Mouse (Mus musculus): ENCODE data around the gene Ddi2. TPM values are rescaled to one million over a fixed set of nuclear protein-coding genes. Genes with fewer than 3 reads are reported as not detected.

Ddi2 gene
- polyA plus RNA-seq, 1 experiment from 2014 or later = 22.8 TPM

- H3K4me2 ChIP-seq = no peak overlapping the region
- WGBS = 86% methylated on average over 4 of the region's 4 CpGs
- peaks cover 26% of the 10 kb centered on the region for H3K36me3 ChIP-seq (replicated peaks)
These were observed 5.6 kb downstream of the Ddi2 start for GRCm38 (mm10) chr4:141717633-141718032.

GRCm38 (mm10) chr4:141715027-141715426, 8.2 kb downstream of the Ddi2 start:
- Histone ChIP-seq H3K9ac (no peak overlapping the region), H3K4me1 (no peaks in the 10 kb centered on the region), H3K27me3 (no peaks in the 10 kb centered on the region), H3K4me3 (replicated peaks) (no peak overlapping the region), H3K36me3 (replicated peaks) (peaks cover 43% of the 10 kb centered on the region), H3K27ac (no peak overlapping the region), H3K4me2 (no peak overlapping the region), H3K9me3 (no peaks in the 10 kb centered on the region)
- 78% methylated on average over 2 of the region's 2 CpGs for WGBS
- no peak for ATAC-seq (ENCODE audit: low FRiP score)

More at GRCm38 (mm10) chr4:141717633-141718032, 5.6 kb downstream of the Ddi2 start:
- no peak overlapping the region for H3K27ac ChIP-seq
- H3K4me1 ChIP-seq = peaks cover 19% of the 10 kb centered on the region
- H3K4me3 ChIP-seq (replicated peaks) = no peak overlapping the region
- H3K27me3 ChIP-seq = no peaks in the 10 kb centered on the region
- H3K9ac ChIP-seq = no peak overlapping the region
- no peaks in the 10 kb centered on the region for H3K9me3 ChIP-seq
- ATAC-seq (ENCODE audit: low FRiP score) = no peak

- 90% methylated on average over 5 of the region's 5 CpGs for WGBS
- no peak overlapping the region for H3K9ac ChIP-seq
- no peaks in the 10 kb centered on the region for H3K4me1 ChIP-seq
- no peak overlapping the region for H3K4me2 ChIP-seq
- H3K27me3 ChIP-seq = no peaks in the 10 kb centered on the region
- H3K27ac ChIP-seq = no peak overlapping the region
- peaks cover 54% of the 10 kb centered on the region for H3K36me3 ChIP-seq (replicated peaks)
- no peak overlapping the region for H3K4me3 ChIP-seq (replicated peaks)
- H3K9me3 ChIP-seq = no peaks in the 10 kb centered on the region
- ATAC-seq (ENCODE audit: low FRiP score) = no peak
These were observed 9.5 kb downstream of the Ddi2 start for GRCm38 (mm10) chr4:141713598-141714142.

DNA sequence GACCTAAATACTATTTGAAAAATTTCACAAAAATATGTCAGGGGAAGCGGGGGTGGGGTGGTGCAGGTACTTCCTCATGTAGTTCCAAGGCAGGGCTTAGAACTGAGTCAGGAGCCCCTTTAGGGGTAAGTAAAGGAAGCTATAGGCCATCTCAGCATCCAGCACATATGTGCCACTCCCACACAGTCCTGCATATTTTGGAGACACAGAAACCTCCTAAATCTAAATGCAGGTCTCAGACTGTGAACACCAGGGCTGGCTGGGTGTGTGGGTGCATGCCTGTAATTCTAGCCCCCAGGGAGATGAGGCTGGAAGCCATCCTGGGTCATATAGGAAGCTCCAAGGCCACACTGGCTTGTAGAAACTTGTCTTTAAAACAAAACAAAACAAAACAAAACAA, 12.0 kb downstream of the Ddi2 start:
- Histone ChIP-seq H3K4me1 (no peaks in the 10 kb centered on the region), H3K4me2 (no peak overlapping the region), H3K9me3 (no peaks in the 10 kb centered on the region), H3K9ac (no peak overlapping the region), H3K4me3 (replicated peaks) (no peak overlapping the region), H3K36me3 (replicated peaks) (peaks cover 68% of the 10 kb centered on the region), H3K27ac (no peak overlapping the region), H3K27me3 (no peaks in the 10 kb centered on the region)
- ATAC-seq (ENCODE audit: low FRiP score) = no peak
- WGBS = 95% methylated on average over 1 of the region's 1 CpGs

GRCm38 (mm10) chr4:141708971-141709370, 14.2 kb downstream of the Ddi2 start:
- 92% methylated on average over 2 of the region's 2 CpGs for WGBS
- Histone ChIP-seq H3K4me3 (replicated peaks) (no peak overlapping the region), H3K9ac (no peak overlapping the region), H3K36me3 (replicated peaks) (peaks cover 91% of the 10 kb centered on the region), H3K27me3 (no peaks in the 10 kb centered on the region), H3K4me1 (no peaks in the 10 kb centered on the region), H3K27ac (no peak overlapping the region), H3K4me2 (no peak overlapping the region), H3K9me3 (no peaks in the 10 kb centered on the region)
- no peak for ATAC-seq (ENCODE audit: low FRiP score)

GRCm38 (mm10) chr4:141708005-141708404, 15.2 kb downstream of the Ddi2 start:
- ATAC-seq (ENCODE audit: low FRiP score) = no peak
- WGBS = 96% methylated on average over 7 of the region's 7 CpGs
- Histone ChIP-seq H3K27me3 (no peaks in the 10 kb centered on the region), H3K9ac (no peak overlapping the region), H3K4me2 (no peak overlapping the region), H3K27ac (no peak overlapping the region), H3K36me3 (replicated peaks) (peaks cover 96% of the 10 kb centered on the region), H3K4me3 (replicated peaks) (no peak overlapping the region), H3K9me3 (no peaks in the 10 kb centered on the region), H3K4me1 (no peaks in the 10 kb centered on the region)

GRCm38 (mm10) chr4:141705331-141705730, 17.9 kb downstream of the Ddi2 start:
- peaks cover 94% of the 10 kb centered on the region for H3K36me3 ChIP-seq (replicated peaks)
- no peak for ATAC-seq (ENCODE audit: low FRiP score)
- 91% methylated on average over 4 of the region's 4 CpGs for WGBS

GRCm38 (mm10) chr4:141704625-141705024, 18.6 kb downstream of the Ddi2 start:
- WGBS = 89% methylated on average over 2 of the region's 2 CpGs
- Histone ChIP-seq H3K27ac (no peak overlapping the region), H3K9ac (no peak overlapping the region), H3K9me3 (no peaks in the 10 kb centered on the region), H3K4me1 (no peaks in the 10 kb centered on the region), H3K4me2 (no peak overlapping the region), H3K4me3 (replicated peaks) (no peak overlapping the region), H3K27me3 (no peaks in the 10 kb centered on the region), H3K36me3 (replicated peaks) (peaks cover 96% of the 10 kb centered on the region)
- ATAC-seq (ENCODE audit: low FRiP score) = no peak

More at GRCm38 (mm10) chr4:141705331-141705730, 17.9 kb downstream of the Ddi2 start:
- no peak overlapping the region for H3K4me3 ChIP-seq (replicated peaks)
- H3K4me2 ChIP-seq = no peak overlapping the region
- H3K9me3 ChIP-seq = no peaks in the 10 kb centered on the region
- H3K9ac ChIP-seq = no peak overlapping the region
- no peaks in the 10 kb centered on the region for H3K4me1 ChIP-seq
- no peaks in the 10 kb centered on the region for H3K27me3 ChIP-seq
- H3K27ac ChIP-seq = no peak overlapping the region

DNA sequence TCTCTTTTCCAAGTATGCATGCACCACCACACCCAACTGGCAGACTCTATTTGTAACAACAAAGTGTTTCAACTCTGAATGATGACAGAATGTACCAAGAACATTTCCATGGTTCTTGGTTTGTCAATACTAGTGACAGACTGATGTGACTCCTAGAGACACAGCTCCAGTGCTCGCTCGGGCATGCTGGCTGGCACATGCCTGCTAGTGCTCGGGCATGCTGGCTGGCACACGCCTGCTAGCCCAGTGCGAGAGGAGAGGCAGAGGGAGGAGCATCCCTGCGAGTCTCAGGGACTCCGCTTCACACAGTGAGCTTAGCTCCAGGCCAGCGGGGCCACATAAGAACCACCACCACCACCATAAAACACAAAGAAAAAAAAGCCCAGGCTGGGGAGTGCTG, 28.5 kb downstream of the Ddi2 start:
- Histone ChIP-seq H3K4me1 (no peaks in the 10 kb centered on the region), H3K27me3 (no peaks in the 10 kb centered on the region), H3K4me3 (replicated peaks) (no peak overlapping the region), H3K27ac (no peak overlapping the region), H3K36me3 (replicated peaks) (peaks cover 87% of the 10 kb centered on the region), H3K9ac (no peak overlapping the region), H3K9me3 (no peaks in the 10 kb centered on the region), H3K4me2 (no peak overlapping the region)
- WGBS = 91% methylated on average over 8 of the region's 8 CpGs
- ATAC-seq (ENCODE audit: low FRiP score) = no peak

GRCm38 (mm10) chr4:141688505-141688904, 34.7 kb downstream of the Ddi2 start:
- Histone ChIP-seq H3K4me2 (no peak overlapping the region), H3K4me3 (replicated peaks) (no peak overlapping the region), H3K9me3 (no peaks in the 10 kb centered on the region), H3K4me1 (no peaks in the 10 kb centered on the region), H3K36me3 (replicated peaks) (peaks cover 66% of the 10 kb centered on the region), H3K27ac (no peak overlapping the region), H3K27me3 (no peaks in the 10 kb centered on the region), H3K9ac (no peak overlapping the region)
- 96% methylated on average over 8 of the region's 8 CpGs for WGBS
- no peak for ATAC-seq (ENCODE audit: low FRiP score)

DNA sequence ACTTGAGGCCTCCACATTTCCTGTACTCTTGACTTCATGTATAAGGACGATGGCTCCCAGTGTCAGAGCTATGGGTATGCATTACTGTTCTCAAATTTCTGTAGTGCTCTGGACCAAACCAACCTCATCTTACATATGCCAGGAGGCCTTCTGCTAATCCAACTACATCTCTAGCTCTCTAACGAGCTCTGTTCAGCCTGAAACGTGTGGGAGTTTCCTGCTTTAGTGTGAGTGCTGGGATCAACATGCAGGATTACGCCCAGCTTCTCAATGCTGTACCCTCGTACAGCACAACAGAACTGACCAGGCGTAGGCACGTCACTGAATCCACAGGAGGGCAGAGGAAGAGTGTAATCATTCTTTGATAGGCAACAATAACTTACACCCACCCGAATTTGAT, 36.7 kb downstream of the Ddi2 start:
- H3K4me1 ChIP-seq = 0 out of 2 replicates have a peak, but pooled peaks cover 5% of the 10 kb centered on the region
- H3K4me2 ChIP-seq = no peak overlapping the region
- H3K4me3 ChIP-seq (replicated peaks) = no peak overlapping the region
- peaks cover 50% of the 10 kb centered on the region for H3K36me3 ChIP-seq (replicated peaks)
- no peak overlapping the region for H3K9ac ChIP-seq
- ATAC-seq (ENCODE audit: low FRiP score) = no peak
- no peaks in the 10 kb centered on the region for H3K9me3 ChIP-seq
- no peaks in the 10 kb centered on the region for H3K27me3 ChIP-seq
- no peak overlapping the region for H3K27ac ChIP-seq
- 69% methylated on average over 8 of the region's 8 CpGs for WGBS

DNA sequence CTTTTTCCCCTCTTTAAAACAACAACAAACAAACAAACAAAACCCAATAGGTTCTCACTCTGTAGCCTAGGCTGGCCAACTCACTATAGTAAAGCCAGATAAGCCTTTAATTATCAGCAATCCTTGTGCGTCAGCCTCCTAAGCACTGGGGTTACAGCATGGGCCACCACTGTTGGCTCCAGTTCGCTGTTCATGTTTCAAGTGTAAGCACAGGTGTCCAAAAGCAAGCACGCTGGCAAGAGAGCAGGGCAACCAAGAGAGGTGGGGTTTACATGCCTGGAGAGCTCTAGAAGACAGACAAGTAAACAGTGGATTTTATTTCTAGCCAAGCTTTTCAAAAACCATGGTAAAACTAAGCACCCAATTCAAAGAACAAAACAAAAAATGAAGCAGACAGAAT, 37.1 kb downstream of the Ddi2 start:
- no peak overlapping the region for H3K27ac ChIP-seq
- H3K27me3 ChIP-seq = no peaks in the 10 kb centered on the region
- H3K36me3 ChIP-seq (replicated peaks) = peaks cover 45% of the 10 kb centered on the region
- H3K9me3 ChIP-seq = no peaks in the 10 kb centered on the region
- 0 out of 2 replicates have a peak, but pooled peaks cover 5% of the 10 kb centered on the region for H3K4me1 ChIP-seq
- no peak for ATAC-seq (ENCODE audit: low FRiP score)
- no peak overlapping the region for H3K9ac ChIP-seq
- H3K4me2 ChIP-seq = no peak overlapping the region
- 88% methylated on average over 3 of the region's 3 CpGs for WGBS
- no peak overlapping the region for H3K4me3 ChIP-seq (replicated peaks)

DNA sequence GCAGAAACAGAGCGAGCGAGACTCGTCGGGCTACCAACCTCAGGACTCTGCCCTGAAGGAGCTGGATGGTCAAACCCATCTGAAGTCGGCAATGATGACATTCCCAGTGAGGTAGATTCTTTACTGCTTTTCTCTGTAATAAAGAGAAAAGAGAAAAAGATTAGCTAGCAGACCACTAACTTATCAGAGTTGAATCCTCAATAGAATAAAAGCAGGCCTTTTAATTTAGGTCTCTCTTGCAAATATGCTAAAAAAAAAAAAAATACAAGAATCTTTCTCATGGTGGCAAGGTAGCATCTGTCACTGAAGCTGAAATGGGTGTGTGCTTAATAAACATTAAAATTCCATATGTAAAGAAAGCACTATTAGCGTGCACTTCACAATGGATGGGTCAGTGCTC, 37.7 kb downstream of the Ddi2 start, which contains the start of gene Rsc1a1:
Rsc1a1 (minus strand) TSS at position 101 of the 400 bp plus-strand sequence.
- Histone ChIP-seq H3K9ac (no peak within 1 kb of the TSS), H3K36me3 (replicated peaks) (peaks cover 39% of the 10 kb centered on the region), H3K27ac (no peak within 1 kb of the TSS), H3K4me1 (0 out of 2 replicates have a peak, but pooled peaks cover 8% of the 10 kb centered on the region), H3K27me3 (no peaks in the 10 kb centered on the region), H3K4me3 (replicated peaks) (no peak within 1 kb of the TSS), H3K9me3 (no peaks in the 10 kb centered on the region), H3K4me2 (no peak within 1 kb of the TSS)
- no peak for ATAC-seq (ENCODE audit: low FRiP score)
- WGBS = 96% methylated on average over 6 of the region's 6 CpGs

Measured in forebrain, embryonic 12.5 days (tissue).